Mouse (Mus musculus): ENCODE measurements around the gene Actg1. TPM values are rescaled to one million over a fixed set of nuclear protein-coding genes. Genes with fewer than 3 reads are reported as not detected.

The Actg1 gene
- total RNA-seq (2021) = 100 to 1,000 TPM; 954 to 956 TPM
- long read RNA-seq, experiment 1, transcript Actg1-204 (5 exons, 1,827 nt) = minor isoform, 31 of 984 reads
- long read RNA-seq, experiment 1, transcript Actg1-202 (6 exons, 1,952 nt) = major isoform, 589 of 984 reads
- long read RNA-seq, experiment 1, partial matches to known transcripts = 291 of 984 reads
- long read RNA-seq, experiment 1, other reads (novel, unspliced or antisense) = 73 of 984 reads
- long read RNA-seq, experiment 2, transcript Actg1-202 (6 exons, 1,952 nt) = major isoform, 439 of 523 reads
- long read RNA-seq, experiment 2, transcript Actg1-204 (5 exons, 1,827 nt) = minor isoform, 14 of 523 reads
- long read RNA-seq, experiment 2, partial matches to known transcripts = 43 of 523 reads
- long read RNA-seq, experiment 2, other reads (novel, unspliced or antisense) = 26 of 523 reads

- DNase-seq = peak; percentile 94
Measured at GRCm38 (mm10) chr11:120347791-120348683, at the start of gene Actg1. Actg1 (minus strand) TSS chr11:120348542.

- DNase-seq = no peak
Measured at GRCm38 (mm10) chr11:120397602-120398001, 49.3 kb upstream of the Actg1 start.

GRCm38 (mm10) chr11:120395661-120396060, 47.3 kb upstream of the Actg1 start:
- peak; percentile 32 for DNase-seq

GRCm38 (mm10) chr11:120388580-120388979, 40.2 kb upstream of the Actg1 start:
- DNase-seq = no peak

- DNase-seq = peak; percentile 77
Measured at GRCm38 (mm10) chr11:120387157-120387556, 38.8 kb upstream of the Actg1 start.

- no peak for DNase-seq
Measured at GRCm38 (mm10) chr11:120386632-120387031, 38.3 kb upstream of the Actg1 start.

GRCm38 (mm10) chr11:120382509-120382908, 34.2 kb upstream of the Actg1 start:
- no peak for DNase-seq

- DNase-seq = peak; percentile 11
Measured at GRCm38 (mm10) chr11:120381157-120381556, 32.8 kb upstream of the Actg1 start.

GRCm38 (mm10) chr11:120380271-120380670, 31.9 kb upstream of the Actg1 start:
- peak; percentile 2 for DNase-seq

- DNase-seq = peak; percentile 94
Measured at GRCm38 (mm10) chr11:120378611-120379540, 30.5 kb upstream of the Actg1 start, which contains the start of gene Faap100. Faap100 (minus strand) TSS chr11:120378764.

- DNase-seq = peak; percentile 56
Measured at GRCm38 (mm10) chr11:120378031-120378610, 29.8 kb upstream of the Actg1 start.

GRCm38 (mm10) chr11:120377337-120377736, 29.0 kb upstream of the Actg1 start:
- DNase-seq = no peak

- DNase-seq = peak; percentile 69
Measured at GRCm38 (mm10) chr11:120376302-120377160, 28.2 kb upstream of the Actg1 start.

- DNase-seq = no peak
Measured at GRCm38 (mm10) chr11:120375324-120375723, 27.0 kb upstream of the Actg1 start.

- peak; percentile 86 for DNase-seq
Measured at GRCm38 (mm10) chr11:120373820-120374586, 25.7 kb upstream of the Actg1 start.

GRCm38 (mm10) chr11:120373025-120373424, 24.7 kb upstream of the Actg1 start:
- DNase-seq = no peak

GRCm38 (mm10) chr11:120369656-120370055, 21.3 kb upstream of the Actg1 start:
- peak; percentile 81 for DNase-seq

GRCm38 (mm10) chr11:120366443-120367027, 18.2 kb upstream of the Actg1 start:
- DNase-seq = no peak

- DNase-seq = no peak
Measured at GRCm38 (mm10) chr11:120362891-120363290, 14.5 kb upstream of the Actg1 start.

Data from adrenal gland, postnatal 10 days (tissue).